Mouse (Mus musculus): ENCODE results near the gene Prr18. TPM values are rescaled to one million over a fixed set of nuclear protein-coding genes. Genes with fewer than 3 reads are reported as not detected.

Prr18 gene
- polyA plus RNA-seq, 1 experiment: 23.2 TPM

DNA sequence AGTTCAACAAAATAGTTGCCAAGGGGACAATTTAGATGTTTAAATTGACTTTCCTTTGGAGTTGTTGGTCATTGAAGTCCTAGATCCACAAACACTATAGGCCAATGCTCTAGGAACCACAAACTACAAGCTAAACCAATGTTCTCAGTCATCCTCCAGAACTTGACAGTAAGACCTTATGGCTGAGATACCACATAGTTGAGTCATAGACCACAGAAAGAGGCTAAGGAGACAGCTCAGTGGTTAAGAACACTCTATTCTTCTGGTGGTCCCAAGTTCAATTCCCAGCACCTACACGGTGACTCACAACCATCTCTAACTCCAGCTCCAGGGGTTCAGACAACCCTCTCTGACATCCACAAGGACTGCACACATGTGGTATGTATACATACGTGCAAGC is 48.2 kb downstream of the Prr18 start:
- DNase-seq (ENCODE audit: extremely low spot score in 1 of 2, low spot score in 1 of 2): no peak

DNA sequence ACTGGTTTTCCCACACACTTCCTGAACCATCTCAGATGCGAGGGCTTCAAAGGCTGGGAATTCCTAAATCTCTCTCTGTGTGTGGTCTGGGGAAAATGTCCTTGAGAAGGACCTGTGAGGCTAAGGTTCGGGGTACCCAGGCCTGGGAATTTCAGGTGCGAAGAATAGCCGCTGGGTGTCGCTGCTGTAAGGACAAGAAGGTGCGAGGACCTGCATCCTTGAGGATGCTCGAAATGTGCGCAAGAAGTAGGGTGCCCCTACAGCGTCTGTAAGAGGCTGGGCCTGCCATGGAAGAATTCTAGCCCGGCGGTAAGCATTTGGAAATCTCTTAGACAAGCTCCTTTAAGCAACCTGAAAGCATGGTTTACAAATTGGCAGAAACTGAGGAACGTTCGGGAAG is 51.2 kb downstream of the Prr18 start:
- DNase-seq (ENCODE audit: extremely low spot score in 1 of 2, low spot score in 1 of 2): peak in 1 of 2 experiments; percentile 73

DNA sequence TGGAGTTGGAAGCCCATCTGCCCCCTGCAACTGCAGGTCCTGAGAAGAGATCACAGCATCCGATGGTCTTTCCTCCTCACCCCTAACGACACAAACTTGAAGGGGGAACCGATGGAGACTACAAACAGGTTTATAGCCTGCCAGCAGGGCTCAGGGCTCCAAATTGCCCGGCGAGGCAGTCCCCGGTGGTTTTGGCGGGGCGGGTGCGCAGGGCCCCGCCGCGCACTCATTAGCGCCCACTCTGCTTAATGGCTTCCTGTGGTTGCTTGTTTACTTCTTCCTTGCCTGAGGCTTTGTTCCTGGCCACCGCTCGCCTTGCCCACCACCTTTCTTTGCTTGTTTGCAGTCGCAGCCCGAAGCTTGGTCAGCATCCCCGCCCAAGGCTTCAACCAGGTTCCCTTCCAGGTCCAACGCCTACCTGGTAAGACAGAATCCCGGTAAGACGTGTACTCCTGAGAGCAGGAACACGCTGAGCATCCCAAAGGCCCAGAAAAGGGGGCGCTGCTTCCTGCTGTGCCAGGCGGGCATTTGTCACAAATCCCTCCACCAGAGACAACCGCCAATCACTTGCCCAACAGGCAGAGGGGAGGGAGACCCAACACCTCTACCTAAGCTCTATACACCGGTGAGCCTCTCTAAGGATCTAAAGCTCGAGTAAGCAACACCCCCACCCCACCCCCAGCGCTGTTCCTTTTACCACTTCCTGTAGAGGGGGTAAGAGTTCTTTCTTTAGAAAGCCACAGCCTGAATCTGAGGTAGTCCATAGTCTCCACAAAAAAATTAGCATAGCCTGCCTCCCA is 51.9 kb downstream of the Prr18 start:
- no peak for DNase-seq (ENCODE audit: extremely low spot score in 1 of 2, low spot score in 1 of 2)

DNA sequence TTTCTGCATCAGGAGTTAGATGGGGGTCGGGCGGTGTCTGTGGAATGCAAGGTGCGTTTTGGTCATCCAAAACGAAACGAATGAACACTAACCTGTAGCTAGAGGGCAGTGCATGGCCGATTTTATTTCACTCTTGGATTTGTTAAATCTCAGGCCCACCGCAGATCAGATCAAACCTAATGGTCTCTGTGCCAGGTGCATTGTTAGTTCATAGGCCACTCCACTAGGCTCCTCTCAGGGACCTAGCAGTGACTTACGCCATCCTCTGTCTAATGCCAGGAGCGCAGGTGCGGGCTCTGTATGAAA is 52.5 kb downstream of the Prr18 start:
- DNase-seq (ENCODE audit: extremely low spot score in 1 of 2, low spot score in 1 of 2): no peak

DNA sequence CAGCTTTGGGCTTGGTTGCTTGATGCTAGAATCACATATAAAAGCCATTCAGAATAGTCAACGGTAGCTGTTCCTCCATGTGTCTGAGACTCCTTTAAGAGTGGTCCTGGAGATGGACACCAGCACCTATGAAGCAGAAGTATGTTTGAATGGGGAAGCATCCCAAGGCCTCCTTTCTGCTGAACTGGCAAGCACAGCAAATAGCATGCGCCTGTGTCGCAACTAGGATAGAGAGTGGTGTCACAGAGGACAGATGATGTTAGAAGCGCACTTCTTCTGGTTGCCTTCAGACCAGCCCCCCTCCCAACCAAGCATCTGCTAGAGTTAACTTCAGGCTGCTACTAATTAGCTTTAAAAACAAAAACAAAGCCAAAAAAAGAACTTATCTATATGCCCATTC is 53.2 kb downstream of the Prr18 start:
- no peak for DNase-seq (ENCODE audit: extremely low spot score in 1 of 2, low spot score in 1 of 2)

Other genes with a start within 250 kb of the Prr18 start
- gene Gm49673, start 189.7 kb upstream of the Prr18 start, polyA plus RNA-seq (2012; rRNA removed): 1.6 and 2.0 TPM in 2 replicates
- 16.5 and 17.6 TPM in 2 replicates for gene Rnaset2a, start 189.4 kb upstream of the Prr18 start, polyA plus RNA-seq (2012; rRNA removed)
- 14.9 and 16.5 TPM in 2 replicates for gene Fgfr1op, start 172.0 kb upstream of the Prr18 start, polyA plus RNA-seq (2012; rRNA removed)
- 0.08 TPM in 1 of 2 replicates, not detected in the other for gene Ccr6, start 101.4 kb upstream of the Prr18 start, polyA plus RNA-seq (2012; rRNA removed)
- gene Mpc1, start 54.6 kb upstream of the Prr18 start, polyA plus RNA-seq (2012; rRNA removed): 383 and 417 TPM in 2 replicates
- 117 and 134 TPM in 2 replicates for gene Sft2d1, start 26.4 kb upstream of the Prr18 start, polyA plus RNA-seq (2012; rRNA removed)
- gene T2, start 18.5 kb downstream of the Prr18 start, polyA plus RNA-seq (2012; rRNA removed): 1.1 and 1.5 TPM in 2 replicates
- 0.26 and 0.29 TPM in 2 replicates for gene T, start 97.0 kb downstream of the Prr18 start, polyA plus RNA-seq (2012; rRNA removed)
- gene Pde10a, start 187.9 kb downstream of the Prr18 start, polyA plus RNA-seq (2012; rRNA removed): 31.8 and 34.3 TPM in 2 replicates
- not detected in 2 replicates for gene Gm17087, start 229.5 kb downstream of the Prr18 start, polyA plus RNA-seq (2012; rRNA removed)